Mouse (Mus musculus) right cerebral cortex, postnatal 10 days (tissue): ENCODE results near the gene Adamtsl1.

Experiments
- DNase-seq, 2 experiments: peaks; one replicate each; pipeline ENCODE4 v3.0.0; 2021; ENCODE audit warnings: low spot score in 2 of 2

Adamtsl1 gene

GRCm38 (mm10) chr4:86401116-86401515 lies 887.1 kb downstream of the Adamtsl1 start:
- no peak for DNase-seq

- DNase-seq, result no peak
Measured at GRCm38 (mm10) chr4:86406501-86407199, 892.7 kb downstream of the Adamtsl1 start.

GRCm38 (mm10) chr4:86407200-86407527 lies 893.2 kb downstream of the Adamtsl1 start:
- no peak for DNase-seq

DNA sequence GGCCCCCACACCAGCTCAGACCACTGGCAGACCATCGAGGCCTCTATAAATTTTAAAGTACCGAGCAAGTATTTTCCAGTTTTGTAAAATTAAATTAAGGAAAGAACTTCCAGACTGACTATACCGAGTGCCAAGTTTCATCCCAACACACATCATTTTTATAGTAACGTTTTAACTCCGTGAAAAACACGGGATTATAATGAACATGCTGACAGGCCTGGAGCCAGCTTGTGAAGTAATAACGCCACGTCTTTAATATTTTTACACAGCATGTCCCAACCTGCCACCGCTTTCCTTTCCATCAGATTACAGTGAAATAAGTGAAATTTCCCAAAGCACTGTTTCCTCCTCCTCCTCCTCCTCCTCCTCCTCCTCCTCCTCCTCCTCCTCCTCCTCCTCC lies 894.4 kb downstream of the Adamtsl1 start:
- DNase-seq, result no peak

GRCm38 (mm10) chr4:86410946-86411345 lies 897.0 kb downstream of the Adamtsl1 start:
- DNase-seq, result no peak

DNA sequence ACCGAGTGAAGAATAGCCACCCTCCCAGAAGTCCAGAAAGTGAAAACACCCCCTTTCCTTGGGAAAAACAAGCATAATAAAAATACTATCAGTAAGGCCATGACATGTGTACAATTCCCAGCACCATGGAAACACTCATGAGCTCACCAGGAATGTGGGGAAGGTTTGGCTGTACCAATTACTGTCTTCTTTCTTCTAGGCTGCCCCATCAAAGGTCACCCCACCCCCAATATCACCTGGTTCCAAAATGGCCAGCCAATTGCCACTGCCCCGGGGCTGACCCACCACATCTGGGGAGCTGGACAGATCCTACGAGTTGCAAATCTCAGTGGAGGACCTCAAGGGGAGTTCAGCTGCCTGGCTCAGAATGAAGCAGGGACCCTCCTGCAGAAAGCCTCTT lies 899.4 kb downstream of the Adamtsl1 start:
- no peak for DNase-seq

DNA sequence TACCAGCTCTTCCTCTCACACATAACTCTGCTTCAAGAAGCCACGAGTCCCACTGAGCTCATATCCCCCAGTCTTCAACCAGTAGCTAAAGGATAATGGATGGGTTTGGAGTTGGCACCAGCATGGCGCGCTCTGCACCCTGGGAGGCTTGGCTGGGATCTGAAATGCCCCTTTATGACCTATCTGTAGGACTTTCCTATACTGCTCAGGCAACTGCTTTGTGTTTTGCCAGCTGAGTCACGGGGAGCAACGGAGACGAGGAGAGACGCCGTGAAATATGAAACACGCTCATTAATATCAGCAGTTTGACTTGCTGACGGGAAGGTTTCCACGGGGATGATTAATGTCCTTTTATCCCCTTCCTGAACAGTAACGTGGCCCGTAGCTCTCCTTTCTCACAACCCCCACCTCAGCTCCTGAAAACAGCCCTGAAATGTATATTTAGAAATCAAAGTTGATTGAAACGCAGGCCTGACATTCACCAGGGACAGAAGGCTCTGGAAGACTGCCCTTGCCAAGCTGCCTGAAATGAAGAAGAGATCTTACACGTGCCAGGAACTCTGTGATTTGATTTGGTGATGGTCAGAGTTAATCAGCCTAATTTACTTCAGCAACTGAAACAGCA lies 902.5 kb downstream of the Adamtsl1 start:
- DNase-seq, result no peak

GRCm38 (mm10) chr4:86422586-86422985 lies 908.6 kb downstream of the Adamtsl1 start:
- no peak for DNase-seq

GRCm38 (mm10) chr4:86425581-86425980 lies 911.6 kb downstream of the Adamtsl1 start:
- DNase-seq, result no peak

GRCm38 (mm10) chr4:86426549-86426948 lies 912.6 kb downstream of the Adamtsl1 start:
- no peak for DNase-seq

DNA sequence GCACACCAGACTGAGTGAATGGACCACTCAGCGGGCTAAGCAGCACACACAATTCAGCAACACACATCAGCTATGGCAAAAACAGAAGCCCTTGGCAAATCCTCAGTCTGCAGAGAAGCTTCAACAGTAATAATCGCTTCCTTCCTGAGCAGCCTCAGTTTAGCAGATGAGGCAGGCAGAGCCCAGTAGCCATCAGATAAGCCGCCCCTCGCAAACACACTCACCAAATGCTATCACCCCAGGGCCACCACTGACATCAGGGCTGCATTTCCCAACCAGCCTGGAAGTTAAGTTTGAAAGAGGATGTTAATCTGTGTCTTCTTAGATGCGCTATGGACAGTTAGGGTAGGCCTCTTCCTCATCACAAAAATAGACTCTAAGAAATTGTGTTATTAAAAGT lies 913.3 kb downstream of the Adamtsl1 start:
- DNase-seq, result no peak

DNA sequence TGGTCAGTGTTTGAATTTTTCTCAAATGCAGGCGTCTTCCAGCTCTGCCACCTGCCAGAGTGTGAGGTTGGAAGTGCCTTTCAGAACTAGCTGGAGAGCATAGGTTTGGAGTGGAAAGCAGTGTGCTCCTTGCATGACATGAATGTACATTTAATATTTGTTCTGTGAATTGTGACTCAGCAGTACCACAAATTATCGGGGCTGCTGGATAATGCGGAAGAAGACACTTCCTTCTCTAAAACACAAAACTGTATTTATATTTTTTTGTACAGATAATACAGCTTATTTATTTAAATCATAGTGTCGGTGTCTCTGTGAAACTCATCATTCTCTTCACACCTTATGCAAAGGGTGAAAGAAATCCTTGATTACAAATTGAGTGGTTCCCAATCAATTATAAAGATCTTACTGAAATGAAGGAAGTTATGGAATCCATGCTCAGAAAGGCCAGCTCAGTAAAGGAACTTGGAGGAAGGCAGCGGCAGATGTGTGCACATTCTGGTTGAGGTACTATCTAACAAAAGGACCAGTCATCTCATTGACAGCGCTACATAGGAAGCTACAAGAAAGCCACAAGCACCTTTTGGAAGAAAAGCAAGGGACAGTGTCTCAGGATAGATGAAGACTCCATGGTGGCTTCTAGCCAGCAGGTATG lies 914.2 kb downstream of the Adamtsl1 start:
- DNase-seq, result no peak

DNA sequence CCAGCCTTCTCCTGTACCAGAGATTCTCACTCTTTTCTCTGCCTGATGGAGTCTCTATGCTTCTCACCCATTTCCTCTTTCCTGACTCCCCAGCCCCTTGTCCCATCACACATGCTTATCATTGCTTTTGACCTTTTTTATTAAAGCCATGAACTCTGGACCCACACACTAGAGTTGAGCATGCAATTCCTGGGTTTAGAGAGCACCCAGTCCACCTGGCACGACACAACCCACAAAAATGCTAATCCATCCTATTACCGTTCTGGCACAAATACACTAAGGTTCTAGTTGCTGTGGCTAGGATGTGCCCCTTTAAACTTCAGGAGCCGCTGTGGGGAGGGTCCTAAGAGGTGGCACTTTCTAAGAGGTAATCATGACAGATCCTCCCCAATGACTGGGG lies 921.7 kb downstream of the Adamtsl1 start:
- DNase-seq, result no peak

- DNase-seq, result no peak
Measured at GRCm38 (mm10) chr4:86436336-86436735, 922.4 kb downstream of the Adamtsl1 start.

GRCm38 (mm10) chr4:86450468-86450867 lies 936.5 kb downstream of the Adamtsl1 start:
- no peak for DNase-seq

- DNase-seq, result no peak
Measured at GRCm38 (mm10) chr4:86464808-86465207, 950.8 kb downstream of the Adamtsl1 start.
